Mouse (Mus musculus) macrophage (primary cell): Measurements from ENCODE around the gene Trmt112. TPM values are rescaled to one million over a fixed set of nuclear protein-coding genes. Genes with fewer than 3 reads are reported as not detected.

Source experiments
- H3K27ac ChIP-seq: fragments of 350-480 bp; formaldehyde crosslinking; 2 replicates; pipeline ENCODE4 v1.9.0; 2021
- H3K36me3 ChIP-seq: fragments of 350-480 bp; formaldehyde crosslinking; 2 replicates; pipeline ENCODE4 v1.9.0; 2021; ENCODE audit errors: inconsistent target
- H3K4me3 ChIP-seq: fragments of 350-480 bp; formaldehyde crosslinking; 2 replicates; pipeline ENCODE4 v1.9.0; 2021; ENCODE audit errors: inconsistent target
- H3K79me2 ChIP-seq: fragments of 350-480 bp; formaldehyde crosslinking; 2 replicates; pipeline ENCODE4 v1.9.0; 2021; ENCODE audit errors: inconsistent target
- WGBS: methylation state at CpG from one replicate; pipeline ENCODE4 v1.1.7; 2026; ENCODE audit warnings: inconsistent platforms; ENCODE audit not compliant: missing documents; 5-methylcytosine and 5-hydroxymethylcytosine counted together
- polyA plus RNA-seq: library from polyadenylated mRNA; stranded (reverse); fragments of 250-400 nt; gene quantifications from 3 replicates; pipeline ENCODE4 v1.2.4, GENCODE M21; 2018; ENCODE audit warnings: inconsistent platforms

Trmt112 gene
- polyA plus RNA-seq, 1 experiment from 2014 or later = 70.0 TPM

DNA sequence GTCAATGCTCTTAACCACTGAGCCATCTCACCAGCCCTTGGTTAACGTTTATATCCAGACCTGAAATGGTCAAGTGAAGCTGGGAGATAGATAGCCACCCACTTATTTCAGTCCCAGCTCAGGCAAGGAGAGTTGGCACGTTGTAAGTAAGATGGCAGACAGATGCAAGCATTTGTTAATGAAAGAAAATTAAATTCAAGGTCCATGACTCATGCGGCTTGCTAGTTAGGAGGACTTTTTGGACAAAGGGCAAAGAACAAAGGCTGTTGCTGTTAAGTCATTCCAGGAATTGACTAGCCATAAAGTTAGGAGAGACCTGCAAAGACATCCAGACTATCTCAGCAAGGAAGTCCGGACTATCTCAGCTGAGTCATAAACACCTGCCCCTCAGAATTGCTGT lies 9.9 kb upstream of the Trmt112 start:
- H3K79me2 ChIP-seq = no peaks in the 10 kb centered on the region
- no peak overlapping the region for H3K27ac ChIP-seq
- H3K4me3 ChIP-seq = no peak overlapping the region
- H3K36me3 ChIP-seq = no peaks in the 10 kb centered on the region
- WGBS = 95% methylated on average over 4 of the region's 4 CpGs

DNA sequence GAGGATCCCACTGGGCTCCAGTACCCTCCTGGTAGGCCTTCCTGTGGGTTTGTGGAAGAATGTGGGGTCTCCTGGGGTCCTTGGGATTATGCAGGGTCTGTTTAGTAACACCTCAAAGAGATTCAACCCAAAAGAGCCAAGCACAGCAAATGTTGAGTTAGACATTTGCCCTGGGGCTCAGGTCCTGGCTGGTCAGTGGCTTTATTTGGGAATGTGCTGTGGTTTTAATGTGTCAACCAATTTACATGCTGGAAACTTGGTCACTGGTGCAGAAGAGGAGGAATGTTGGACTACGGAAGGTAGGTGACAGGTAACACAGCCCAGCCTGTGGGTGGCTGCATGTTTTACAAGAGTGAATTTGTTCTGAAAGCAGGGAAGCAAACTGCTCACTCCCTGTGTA lies 6.5 kb upstream of the Trmt112 start:
- peaks cover 14% of the 10 kb centered on the region for H3K79me2 ChIP-seq
- 81% methylated on average over 1 of the region's 1 CpGs for WGBS
- H3K4me3 ChIP-seq = no peak overlapping the region
- H3K36me3 ChIP-seq = peaks cover 13% of the 10 kb centered on the region
- H3K27ac ChIP-seq = no peak overlapping the region

DNA sequence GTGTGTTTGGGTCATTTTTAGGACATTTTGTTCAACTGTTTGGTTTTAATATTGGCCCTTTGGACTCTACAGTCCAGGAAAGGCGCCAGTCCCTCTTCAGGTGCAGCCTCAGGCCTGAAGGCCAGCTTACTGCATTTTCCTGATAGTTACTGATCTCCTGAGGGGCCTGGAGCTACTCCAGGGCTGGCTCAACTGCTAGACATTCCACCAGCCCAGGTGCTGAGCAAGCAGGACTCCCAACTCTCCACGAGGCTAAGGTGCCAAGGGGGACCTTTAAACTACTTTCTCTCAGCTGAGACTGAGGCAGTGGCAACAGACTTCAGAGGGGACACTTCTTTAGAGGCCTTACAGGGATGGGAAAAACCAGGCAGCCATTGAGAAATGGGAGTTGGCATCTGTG lies 4.7 kb upstream of the Trmt112 start:
- Histone ChIP-seq H3K36me3 (peaks cover 13% of the 10 kb centered on the region), H3K27ac (no peak overlapping the region), H3K79me2 (peaks cover 28% of the 10 kb centered on the region), H3K4me3 (no peak overlapping the region)
- 69% methylated on average over 2 of the region's 2 CpGs for WGBS

DNA sequence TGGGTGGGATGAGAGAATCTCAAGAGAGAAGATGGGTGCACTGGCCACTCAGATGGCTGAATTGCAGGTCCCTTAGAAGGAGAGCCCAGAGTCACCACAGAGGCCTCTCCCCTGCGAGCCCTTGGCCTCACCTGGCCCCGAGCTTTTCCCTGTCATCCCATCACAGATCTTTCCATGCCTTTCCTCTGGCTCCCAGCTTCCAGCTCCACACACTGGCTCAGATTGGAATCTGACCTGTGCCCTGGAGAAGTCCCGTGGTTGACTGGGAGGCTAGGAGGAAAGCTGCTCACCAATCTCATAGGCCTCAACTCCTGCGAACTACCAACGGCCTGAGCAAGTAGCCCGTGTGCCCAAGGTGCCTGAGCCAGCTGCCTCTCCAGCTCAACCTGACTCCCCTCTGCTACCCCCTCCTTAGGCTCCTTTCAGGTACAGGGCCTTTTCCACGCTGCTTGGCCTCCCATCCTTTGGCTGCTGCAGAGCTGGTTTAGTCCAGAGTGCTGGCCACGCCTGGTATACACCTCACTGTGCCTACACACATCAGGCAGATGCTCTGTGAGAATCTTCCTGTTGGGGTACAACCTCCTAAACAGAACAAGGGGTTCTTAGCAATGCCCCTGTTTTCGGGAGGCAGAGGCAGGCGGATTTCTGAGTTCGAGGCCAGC lies 3.9 kb upstream of the Trmt112 start:
- H3K36me3 ChIP-seq = peaks cover 13% of the 10 kb centered on the region
- WGBS = 90% methylated on average over 7 of the region's 11 CpGs

DNA sequence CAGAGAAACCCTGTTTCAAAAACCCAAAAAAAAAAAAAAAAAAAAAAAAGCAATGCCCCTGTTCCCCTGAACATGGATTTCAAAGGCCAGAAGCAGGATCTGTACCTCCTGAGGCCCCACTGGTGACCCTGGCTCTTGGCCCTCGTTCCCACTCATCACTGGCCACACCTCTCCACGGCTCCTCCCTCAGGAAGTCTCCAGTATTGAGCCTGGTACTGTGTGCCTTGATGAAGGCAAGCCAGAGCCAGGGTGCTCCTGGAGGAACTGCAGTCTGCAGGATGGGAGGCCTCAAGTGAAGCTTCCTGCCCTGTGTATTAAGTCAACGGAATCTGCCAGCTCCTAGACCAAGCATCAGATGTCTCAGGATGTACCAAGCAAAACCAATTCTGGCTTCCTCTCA lies 3.3 kb upstream of the Trmt112 start:
- Histone ChIP-seq H3K79me2 (peaks cover 32% of the 10 kb centered on the region), H3K36me3 (peaks cover 15% of the 10 kb centered on the region), H3K4me3 (no peak overlapping the region), H3K27ac (no peak overlapping the region)
- 81% methylated on average over 3 of the region's 3 CpGs for WGBS

More for the DNA sequence above, 3.9 kb upstream of the Trmt112 start:
- Histone ChIP-seq H3K79me2 (peaks cover 28% of the 10 kb centered on the region), H3K27ac (no peak overlapping the region), H3K4me3 (no peak overlapping the region)

DNA sequence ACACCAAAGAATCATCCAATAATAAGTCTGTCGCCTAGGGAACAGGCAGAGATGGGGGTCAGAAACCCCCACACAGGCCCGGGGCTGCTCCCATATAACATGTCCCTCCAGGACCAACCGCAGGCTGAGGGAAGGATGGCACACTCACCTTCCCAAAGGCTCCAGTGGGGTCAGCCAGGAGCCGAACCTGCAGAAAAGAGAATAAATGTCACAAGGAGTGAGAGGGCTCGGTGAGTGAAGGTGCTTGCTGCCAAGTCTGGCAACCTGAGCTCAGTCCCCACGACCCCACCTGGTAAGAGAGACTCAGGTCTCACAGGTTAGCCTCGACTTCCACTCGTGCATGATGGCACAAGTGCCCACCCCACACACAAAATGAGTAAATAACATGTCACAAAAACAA lies 2.4 kb upstream of the Trmt112 start:
- Histone ChIP-seq H3K27ac (peak overlapping the region; percentile 98; the same call in 1 of the 2 replicates), H3K4me3 (no peak overlapping the region)
- WGBS = 92% methylated on average over 6 of the region's 8 CpGs

DNA sequence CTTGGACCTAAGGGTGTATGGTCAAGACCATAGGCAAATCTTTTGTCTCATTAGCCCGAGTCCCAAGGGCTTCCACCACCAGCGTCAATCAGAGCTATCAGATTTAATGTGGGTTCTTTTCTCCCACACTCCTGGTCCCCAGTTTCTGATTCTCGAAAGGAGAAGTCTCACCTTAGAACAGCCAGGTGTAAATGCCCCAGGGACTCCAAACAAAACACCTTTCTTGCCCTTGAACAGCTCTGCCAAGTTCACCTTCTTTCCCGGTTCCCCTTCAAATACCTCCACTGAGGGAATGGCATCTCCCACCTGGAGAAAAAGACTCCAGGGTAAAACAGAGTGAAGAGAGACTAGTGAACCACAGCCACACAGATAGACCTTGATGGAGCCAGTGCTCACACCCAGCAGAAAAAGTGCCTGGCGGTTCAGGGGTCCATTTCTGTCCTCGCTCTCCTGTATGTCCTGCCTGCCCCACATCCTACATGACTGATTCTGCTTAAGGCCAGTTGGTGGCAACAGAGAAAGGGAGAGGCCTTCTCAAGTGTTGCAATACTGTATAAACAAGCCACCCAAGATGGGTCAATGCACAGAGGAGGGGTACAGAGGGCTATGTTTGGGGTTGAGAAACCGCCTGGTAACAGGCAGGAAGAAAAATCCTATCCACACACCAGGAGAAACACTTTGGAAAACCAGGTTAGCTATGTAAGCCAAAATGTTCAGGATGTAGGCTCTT lies 1.5 kb upstream of the Trmt112 start:
- H3K27ac ChIP-seq = peak overlapping the region; percentile 98
- peaks cover 26% of the 10 kb centered on the region for H3K36me3 ChIP-seq
- peaks cover 49% of the 10 kb centered on the region for H3K79me2 ChIP-seq
- peak overlapping the region; percentile 95 for H3K4me3 ChIP-seq
- 48% methylated on average over 7 of the region's 7 CpGs for WGBS

More for the DNA sequence above, 2.4 kb upstream of the Trmt112 start:
- peaks cover 41% of the 10 kb centered on the region for H3K79me2 ChIP-seq
- peaks cover 18% of the 10 kb centered on the region for H3K36me3 ChIP-seq

DNA sequence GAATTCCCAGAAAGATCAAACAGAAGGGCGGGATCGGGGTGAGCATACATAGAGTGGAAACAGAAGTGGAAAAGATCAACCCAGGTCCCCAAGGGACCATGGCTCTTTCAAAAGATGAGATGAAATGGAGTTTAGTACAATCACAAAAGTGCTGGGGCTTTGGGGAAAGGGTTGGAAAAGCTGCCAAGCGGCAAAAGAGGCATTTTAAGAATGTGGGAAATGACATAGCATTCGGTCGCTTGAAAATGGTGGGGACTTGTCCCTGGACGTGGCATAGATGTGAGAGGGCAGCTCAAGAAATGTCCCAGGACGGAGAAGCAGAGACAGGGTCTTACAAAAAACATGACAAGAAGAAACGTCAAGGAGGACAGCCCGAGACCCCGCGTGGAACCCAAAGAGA lies 477 bp upstream of the Trmt112 start:
- WGBS = 6% methylated on average over 11 of the region's 11 CpGs

DNA sequence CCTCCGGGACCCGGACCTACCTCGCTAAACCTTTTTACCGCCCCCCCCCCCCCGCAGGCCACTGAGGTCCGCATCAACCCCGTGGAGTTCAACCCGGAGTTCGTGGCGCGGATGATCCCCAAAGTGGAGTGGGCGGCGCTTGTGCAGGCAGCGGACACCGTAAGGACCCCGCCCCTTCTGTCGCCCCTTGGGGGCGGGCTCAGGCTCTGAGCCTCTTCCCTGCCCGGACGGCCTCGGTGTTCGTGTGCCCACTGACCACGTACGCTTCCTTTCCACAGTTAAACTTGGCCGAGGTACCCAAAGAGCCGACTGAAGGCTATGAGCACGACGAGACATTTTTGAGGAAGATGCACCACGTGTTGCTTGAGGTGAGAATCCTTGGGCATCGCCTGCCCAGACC lies 808 bp downstream of the Trmt112 start:
- peaks cover 73% of the 10 kb centered on the region for H3K79me2 ChIP-seq
- H3K27ac ChIP-seq = peak overlapping the region; percentile 98
- peak overlapping the region; percentile 95 for H3K4me3 ChIP-seq
- peaks cover 41% of the 10 kb centered on the region for H3K36me3 ChIP-seq
- WGBS = 2% methylated on average over 28 of the region's 30 CpGs

More for the DNA sequence above, 477 bp upstream of the Trmt112 start:
- peak overlapping the region; percentile 95 for H3K4me3 ChIP-seq
- H3K27ac ChIP-seq = peak overlapping the region; percentile 98
- peaks cover 60% of the 10 kb centered on the region for H3K79me2 ChIP-seq
- peaks cover 36% of the 10 kb centered on the region for H3K36me3 ChIP-seq

DNA sequence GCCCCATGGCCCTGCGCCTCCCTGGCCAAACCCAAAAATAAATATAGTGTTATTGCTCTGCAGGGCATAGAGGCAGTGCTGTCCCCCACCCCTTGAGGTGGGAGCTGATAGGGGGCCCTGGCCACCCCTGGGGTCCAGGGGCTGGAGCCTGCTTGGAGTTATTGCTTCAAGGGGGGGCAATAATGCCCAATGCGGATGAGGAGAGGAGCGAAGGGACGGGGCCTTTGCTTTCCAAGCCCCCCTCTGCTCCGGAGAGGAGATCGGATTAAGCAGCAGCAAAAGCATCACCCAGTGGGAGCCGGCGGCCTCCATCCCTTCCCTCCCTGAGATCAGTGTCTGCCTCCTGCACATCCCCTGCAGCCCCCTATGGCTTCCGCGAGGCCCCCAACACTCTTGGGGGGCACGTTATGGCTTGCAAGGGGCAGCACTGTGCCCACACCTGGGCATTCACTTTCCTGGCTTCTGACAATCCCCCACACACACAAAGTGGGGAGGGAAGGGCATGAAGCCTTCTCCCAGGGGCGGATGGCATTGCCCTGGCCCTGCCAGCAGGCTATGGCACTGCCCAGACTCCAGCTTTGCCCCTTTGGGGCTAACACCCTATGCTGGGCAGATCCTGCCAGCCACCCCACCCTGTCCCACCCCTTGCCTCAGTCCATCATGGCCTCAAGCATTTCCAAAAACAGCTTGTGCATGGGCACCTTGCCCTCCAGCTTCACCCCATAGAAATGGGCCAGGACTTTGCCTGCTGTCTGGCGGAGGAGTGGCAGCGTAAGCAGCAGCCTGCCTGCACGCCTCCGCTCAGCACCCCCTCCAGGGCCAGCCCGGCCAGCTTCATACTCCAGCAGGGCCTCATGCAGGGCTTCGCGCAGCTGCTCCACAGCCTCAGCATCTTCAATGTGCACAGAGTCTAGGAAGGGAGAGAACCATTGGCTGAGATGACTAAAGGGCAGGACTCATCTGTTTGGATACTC lies 1.9 kb downstream of the Trmt112 start:
- 88% methylated on average over 18 of the region's 19 CpGs for WGBS
- Histone ChIP-seq H3K27ac (peak overlapping the region; percentile 21), H3K4me3 (peak overlapping the region; percentile 95)

DNA sequence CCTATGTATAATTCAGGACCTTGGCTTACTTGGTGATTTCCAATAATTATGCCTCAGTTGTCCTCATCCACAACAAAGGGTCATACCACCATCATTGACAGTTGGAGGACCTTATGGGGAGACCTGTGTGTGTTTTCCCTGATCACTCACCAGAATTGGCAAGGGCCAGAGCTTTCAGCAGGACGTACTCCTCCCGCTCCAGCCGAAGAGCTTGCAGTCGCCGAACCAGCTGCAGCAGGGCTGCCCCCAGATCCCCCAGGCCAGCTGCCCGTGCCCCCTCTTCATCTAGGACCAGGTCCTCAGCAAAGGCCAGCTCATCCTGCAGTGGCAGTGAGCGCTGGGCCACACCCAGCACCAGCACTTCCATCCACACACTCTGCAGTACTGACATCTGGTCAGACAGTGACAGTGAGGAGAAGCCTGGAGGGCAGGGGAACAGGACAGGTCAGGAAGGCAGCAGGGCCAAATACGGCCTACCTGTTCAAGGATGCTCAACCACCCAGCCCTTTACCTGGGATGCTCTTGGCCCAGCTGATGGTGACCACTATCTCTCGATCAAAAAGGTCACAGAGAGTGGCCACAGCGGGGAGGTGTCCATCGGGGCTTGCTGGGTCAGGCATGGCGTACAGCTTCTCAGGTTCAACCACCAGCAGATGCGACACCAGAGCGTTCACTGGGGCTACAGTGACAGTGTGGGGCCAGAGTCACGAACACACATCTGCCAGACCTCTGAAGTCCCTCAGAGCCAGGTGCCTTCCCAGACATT lies 2.9 kb downstream of the Trmt112 start:
- 94% methylated on average over 15 of the region's 15 CpGs for WGBS
- Histone ChIP-seq H3K4me3 (no peak overlapping the region), H3K79me2 (peaks cover 86% of the 10 kb centered on the region), H3K27ac (no peak overlapping the region), H3K36me3 (peaks cover 28% of the 10 kb centered on the region; the same call in 1 of the 2 replicates)

More for the DNA sequence above, 1.9 kb downstream of the Trmt112 start:
- Histone ChIP-seq H3K79me2 (peaks cover 84% of the 10 kb centered on the region), H3K36me3 (peaks cover 38% of the 10 kb centered on the region)

DNA sequence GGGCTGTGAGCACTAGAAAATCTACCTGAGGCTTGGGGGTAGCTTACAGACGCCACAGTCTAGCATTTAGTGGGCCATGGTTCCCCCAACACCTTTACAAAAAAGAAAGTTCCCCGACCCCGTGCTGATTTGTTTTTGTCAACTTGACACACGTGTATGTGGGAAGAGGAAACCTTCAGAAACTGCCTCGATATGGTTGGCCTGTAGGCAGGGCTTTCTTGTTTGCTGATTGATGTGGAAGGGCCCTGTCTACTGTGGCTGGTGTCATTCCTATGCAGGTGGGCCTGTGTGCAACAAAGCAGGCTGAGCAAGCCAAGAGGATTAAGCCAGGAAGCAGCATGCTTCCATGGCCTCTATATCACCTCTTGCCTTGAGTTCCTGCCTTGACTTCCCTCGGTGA lies 3.5 kb downstream of the Trmt112 start:
- Histone ChIP-seq H3K4me3 (no peak overlapping the region), H3K36me3 (peaks cover 28% of the 10 kb centered on the region; the same call in 1 of the 2 replicates), H3K27ac (no peak overlapping the region), H3K79me2 (peaks cover 86% of the 10 kb centered on the region)
- WGBS = 86% methylated on average over 6 of the region's 6 CpGs

DNA sequence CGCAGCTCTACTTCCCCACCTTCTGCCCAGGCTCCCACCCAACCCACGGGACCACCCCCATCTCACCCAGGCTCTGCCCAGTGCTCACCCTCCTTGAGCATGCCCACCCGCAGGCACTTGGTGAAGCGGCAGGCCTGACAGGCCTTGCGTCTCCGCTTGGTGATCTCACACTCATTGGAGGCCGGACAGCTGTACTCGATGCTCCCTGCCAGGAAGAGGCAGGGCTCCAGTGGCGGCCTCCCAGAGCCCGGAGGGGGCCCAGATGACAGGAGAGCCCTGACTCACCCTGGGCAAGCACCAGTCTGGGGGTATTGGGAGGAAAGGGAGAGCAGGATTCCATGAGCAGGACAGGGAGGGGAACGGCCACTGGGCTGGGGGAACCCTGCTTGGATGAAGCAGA lies 4.5 kb downstream of the Trmt112 start:
- H3K79me2 ChIP-seq = peaks cover 86% of the 10 kb centered on the region
- 94% methylated on average over 10 of the region's 11 CpGs for WGBS

DNA sequence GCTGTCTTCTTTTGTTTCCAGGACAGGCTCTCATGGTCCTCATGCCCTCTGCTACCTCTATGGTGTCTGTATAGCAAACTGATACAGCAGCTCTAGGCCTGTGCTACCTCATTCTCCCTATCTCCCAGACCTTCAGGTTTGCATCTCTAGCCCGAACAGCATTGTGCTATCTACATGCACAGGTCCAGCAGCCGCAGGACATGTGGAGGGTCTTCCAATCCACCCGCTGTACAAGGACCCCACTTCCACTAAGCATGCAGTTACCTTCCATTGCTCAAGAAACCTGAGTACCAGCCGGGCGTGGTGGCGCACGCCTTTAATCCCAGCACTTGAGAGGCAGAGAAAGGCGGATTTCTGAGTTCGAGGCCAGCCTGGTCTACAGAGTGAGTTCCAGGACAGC lies 5.0 kb downstream of the Trmt112 start:
- whole genome bisulfite sequencing = 97% methylated on average over 9 of the region's 9 CpGs
- peaks cover 87% of the 10 kb centered on the region for H3K79me2 ChIP-seq
- H3K36me3 ChIP-seq = peaks cover 38% of the 10 kb centered on the region; the same call in 1 of the 2 replicates
- no peak overlapping the region for H3K27ac ChIP-seq
- H3K4me3 ChIP-seq = no peak overlapping the region

More for the DNA sequence above, 4.5 kb downstream of the Trmt112 start:
- H3K4me3 ChIP-seq = no peak overlapping the region
- H3K27ac ChIP-seq = no peak overlapping the region
- H3K36me3 ChIP-seq = peaks cover 37% of the 10 kb centered on the region; the same call in 1 of the 2 replicates
